Mouse (Mus musculus): Measurements from ENCODE around the gene Car11. TPM values are rescaled to one million over a fixed set of nuclear protein-coding genes. Genes with fewer than 3 reads are reported as not detected.

Car11 gene
- polyA plus RNA-seq, 1 experiment from 2014 or later = 8.8 TPM

DNA sequence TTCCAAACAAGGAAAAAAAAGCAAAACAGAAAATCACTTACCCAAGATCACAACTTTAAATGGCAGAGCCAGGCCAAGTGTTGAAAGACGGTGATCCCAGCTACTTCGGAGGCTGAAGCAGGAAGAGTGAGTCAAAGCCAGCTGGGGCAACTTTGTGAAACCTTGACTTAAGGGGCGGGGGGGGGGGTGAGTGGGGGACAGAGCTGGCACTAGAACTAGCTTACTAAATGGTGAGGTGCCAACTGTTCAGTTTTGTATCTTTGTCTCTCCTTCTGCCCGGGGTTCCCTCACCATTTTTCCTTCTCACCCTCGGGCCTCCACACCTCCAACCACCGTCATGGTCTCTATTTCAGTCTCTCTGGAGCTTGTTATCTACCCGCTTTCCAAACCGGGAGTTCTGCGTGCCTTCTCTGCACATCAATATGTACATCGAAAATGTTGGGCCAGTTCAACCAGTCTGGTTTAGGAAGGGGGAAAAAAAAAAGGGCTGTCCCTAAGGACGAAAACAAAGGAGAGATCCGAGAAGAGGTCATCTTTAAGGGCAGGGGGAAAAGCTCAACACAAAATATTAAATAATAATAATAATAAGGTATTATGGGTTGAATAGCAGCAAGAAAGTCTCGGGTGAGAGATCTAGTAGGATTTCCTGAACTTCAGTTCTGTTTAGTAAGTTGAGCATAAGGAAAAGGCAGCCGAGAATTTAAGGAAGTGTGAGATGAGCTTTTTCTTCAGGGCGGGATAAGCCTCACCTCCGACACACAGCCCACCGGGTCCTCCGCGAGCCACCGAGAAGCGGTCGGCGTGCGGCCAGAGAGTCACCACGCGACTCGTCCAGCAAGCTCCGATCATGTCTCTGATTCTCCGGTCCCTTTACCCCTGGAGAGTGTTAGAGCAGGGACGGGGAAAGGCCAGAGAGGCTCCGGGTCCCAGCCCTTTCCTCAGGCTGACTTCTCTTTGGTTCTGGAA lies 17.6 kb downstream of the Car11 start:
- Histone ChIP-seq H3K4me3 (ENCODE audit: low read depth, low read length) (peak overlapping the region; percentile 93), H3K9ac (ENCODE audit: low read depth, low read length) (peak overlapping the region; percentile 90), H3K9me3 (ENCODE audit: control insufficient read depth, low read length) (no peaks in the 10 kb centered on the region), H3K4me2 (replicated peaks; ENCODE audit: low read depth, low read length) (peak overlapping the region; percentile 84), H3K4me1 (replicated peaks; ENCODE audit: control insufficient read depth, insufficient read depth, low read length) (peaks cover 17% of the 10 kb centered on the region), H3K27ac (ENCODE audit: low read depth, low read length) (peak overlapping the region; percentile 81), H3K27me3 (ENCODE audit: control insufficient read depth, insufficient read depth, low read length) (no peaks in the 10 kb centered on the region), H3K36me3 (ENCODE audit: control insufficient read depth, insufficient read depth, low read length) (peaks cover 14% of the 10 kb centered on the region)
- 11% methylated on average over 31 of the region's 31 CpGs for WGBS
- DNase-seq (ENCODE audit: low spot score) = no peak
- ATAC-seq (ENCODE audit: low FRiP score) = peak; percentile 47

DNA sequence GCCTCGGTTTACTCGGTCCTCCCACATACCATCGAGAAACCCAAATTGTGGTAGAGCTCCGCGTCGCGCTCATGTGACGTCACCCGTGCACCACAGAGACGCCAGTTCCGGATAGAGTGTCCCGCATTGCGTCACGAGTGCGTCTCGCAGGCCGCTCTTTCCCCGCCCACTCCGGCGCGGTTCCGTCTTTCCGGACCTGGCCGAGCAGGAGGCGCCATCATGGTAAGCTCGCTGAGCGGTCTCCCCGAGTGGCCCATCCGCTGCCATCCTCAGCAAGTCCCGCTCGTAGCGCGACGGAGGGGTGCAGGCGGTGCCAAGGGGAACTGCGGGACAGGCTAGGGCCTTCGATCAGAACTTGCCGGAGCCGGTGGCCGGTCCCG lies 18.3 kb downstream of the Car11 start, which contains the start of gene Sphk2:
TSS of gene Sphk2 (minus strand) at position 85 of the 380 bp plus-strand sequence.
- H3K4me1 ChIP-seq (replicated peaks; ENCODE audit: control insufficient read depth, insufficient read depth, low read length) = peaks cover 17% of the 10 kb centered on the region
- peak; percentile 69 for ATAC-seq (ENCODE audit: low FRiP score)
- peak; percentile 100 for DNase-seq (ENCODE audit: low spot score)
- 0% methylated on average over 39 of the region's 41 CpGs for WGBS
- H3K27me3 ChIP-seq (ENCODE audit: control insufficient read depth, insufficient read depth, low read length) = no peaks in the 10 kb centered on the region
- peak within 1 kb of the TSS; percentile 84 for H3K4me2 ChIP-seq (replicated peaks; ENCODE audit: low read depth, low read length)
- no peaks in the 10 kb centered on the region for H3K9me3 ChIP-seq (ENCODE audit: control insufficient read depth, low read length)
- H3K9ac ChIP-seq (ENCODE audit: low read depth, low read length) = peak within 1 kb of the TSS; percentile 95
- H3K27ac ChIP-seq (ENCODE audit: low read depth, low read length) = peak within 1 kb of the TSS; percentile 81
- H3K36me3 ChIP-seq (ENCODE audit: control insufficient read depth, insufficient read depth, low read length) = peaks cover 10% of the 10 kb centered on the region
- peak within 1 kb of the TSS; percentile 93 for H3K4me3 ChIP-seq (ENCODE audit: low read depth, low read length)

DNA sequence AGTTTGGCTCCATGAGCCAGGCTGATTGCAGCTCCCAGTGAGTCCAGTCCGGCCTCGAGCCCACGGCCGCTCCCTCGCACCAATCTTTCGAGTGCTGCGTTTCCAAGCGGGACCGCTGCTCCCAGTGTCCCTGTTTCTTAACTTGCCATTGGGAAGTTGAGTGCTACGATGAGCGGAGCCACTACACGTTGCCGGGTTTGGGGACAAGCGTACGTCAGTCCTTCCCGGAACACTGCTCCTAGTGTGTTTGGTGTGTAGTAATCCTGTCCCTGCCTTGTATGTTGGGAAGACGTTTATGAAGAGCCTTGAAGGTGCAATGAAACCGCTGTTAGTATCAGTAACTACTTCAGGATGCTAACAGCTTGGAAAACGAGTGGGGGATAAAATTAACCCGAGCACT lies 18.7 kb downstream of the Car11 start:
- no peak for DNase-seq (ENCODE audit: low spot score)
- Histone ChIP-seq H3K9me3 (ENCODE audit: control insufficient read depth, low read length) (no peaks in the 10 kb centered on the region), H3K27me3 (ENCODE audit: control insufficient read depth, insufficient read depth, low read length) (no peaks in the 10 kb centered on the region), H3K4me3 (ENCODE audit: low read depth, low read length) (peak overlapping the region; percentile 93), H3K4me1 (replicated peaks; ENCODE audit: control insufficient read depth, insufficient read depth, low read length) (peaks cover 17% of the 10 kb centered on the region), H3K27ac (ENCODE audit: low read depth, low read length) (peak overlapping the region; percentile 81), H3K36me3 (ENCODE audit: control insufficient read depth, insufficient read depth, low read length) (peaks cover 8% of the 10 kb centered on the region; the same call in 1 of the 2 replicates), H3K4me2 (replicated peaks; ENCODE audit: low read depth, low read length) (peak overlapping the region; percentile 84), H3K9ac (ENCODE audit: low read depth, low read length) (peak overlapping the region; percentile 95)
- under 1% methylated on average over 20 of the region's 20 CpGs for WGBS
- ATAC-seq (ENCODE audit: low FRiP score) = no peak

DNA sequence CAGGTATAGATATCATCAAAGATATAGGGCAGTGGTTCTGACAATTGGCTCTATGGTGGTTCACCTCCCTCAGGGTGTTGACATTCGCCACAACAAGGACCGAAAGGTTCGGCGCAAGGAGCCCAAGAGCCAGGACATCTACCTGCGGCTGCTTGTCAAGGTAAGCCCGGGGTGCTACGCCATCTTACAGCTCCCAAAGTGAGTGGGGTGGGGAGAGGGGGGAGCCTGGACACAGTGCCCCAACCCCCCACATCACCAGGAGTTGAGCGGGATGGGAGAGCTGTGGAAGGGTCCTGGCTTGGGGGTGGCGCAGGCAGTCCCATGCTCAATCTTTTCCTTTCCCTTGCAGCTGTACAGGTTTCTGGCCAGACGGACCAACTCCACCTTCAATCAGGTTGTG lies 19.5 kb downstream of the Car11 start:
- H3K9me3 ChIP-seq (ENCODE audit: control insufficient read depth, low read length) = no peaks in the 10 kb centered on the region
- peaks cover 8% of the 10 kb centered on the region for H3K36me3 ChIP-seq (ENCODE audit: control insufficient read depth, insufficient read depth, low read length)
- peaks cover 17% of the 10 kb centered on the region for H3K4me1 ChIP-seq (replicated peaks; ENCODE audit: control insufficient read depth, insufficient read depth, low read length)
- H3K27me3 ChIP-seq (ENCODE audit: control insufficient read depth, insufficient read depth, low read length) = no peaks in the 10 kb centered on the region
- peak overlapping the region; percentile 95 for H3K9ac ChIP-seq (ENCODE audit: low read depth, low read length)
- DNase-seq (ENCODE audit: low spot score) = no peak
- peak overlapping the region; percentile 84 for H3K4me2 ChIP-seq (replicated peaks; ENCODE audit: low read depth, low read length)
- no peak for ATAC-seq (ENCODE audit: low FRiP score)
- no peak overlapping the region for H3K27ac ChIP-seq (ENCODE audit: low read depth, low read length)
- H3K4me3 ChIP-seq (ENCODE audit: low read depth, low read length) = peak overlapping the region; percentile 93
- 90% methylated on average over 10 of the region's 10 CpGs for WGBS

DNA sequence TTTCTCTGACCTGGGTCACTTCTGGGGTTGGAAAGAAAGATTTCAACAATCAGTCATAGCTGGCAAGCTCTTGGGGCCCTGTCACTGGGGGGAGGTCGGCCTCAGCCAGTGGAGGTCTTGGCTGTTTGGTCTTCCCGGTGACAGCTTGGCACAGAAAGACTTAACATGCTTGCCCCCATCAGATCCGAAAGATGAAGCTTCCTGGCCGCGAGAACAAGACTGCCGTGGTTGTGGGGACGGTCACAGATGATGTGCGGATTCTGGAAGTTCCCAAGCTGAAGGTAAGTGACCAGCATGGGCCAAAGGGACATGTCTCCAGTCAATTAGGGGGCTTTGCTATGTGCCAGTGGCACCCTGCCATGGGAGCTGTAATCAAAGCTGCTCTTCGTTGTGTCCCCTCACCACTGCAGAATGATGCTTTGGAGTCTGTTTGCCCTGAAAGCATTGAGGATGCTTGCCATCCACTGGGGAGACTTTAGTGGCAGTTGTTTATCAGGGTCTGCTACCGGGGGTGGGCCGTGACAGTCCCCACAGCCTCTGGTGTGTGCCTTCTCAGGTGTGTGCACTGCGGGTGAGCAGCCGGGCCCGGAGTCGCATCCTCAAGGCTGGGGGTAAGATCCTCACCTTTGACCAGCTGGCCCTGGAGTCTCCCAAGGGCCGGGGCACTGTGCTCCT lies 20.2 kb downstream of the Car11 start:
- no peaks in the 10 kb centered on the region for H3K27me3 ChIP-seq (ENCODE audit: control insufficient read depth, insufficient read depth, low read length)
- ATAC-seq (ENCODE audit: low FRiP score) (no peak), DNase-seq (ENCODE audit: low spot score) (no peak)
- no peak overlapping the region; the same call in 1 of the 2 replicates for H3K9ac ChIP-seq (ENCODE audit: low read depth, low read length)
- no peak overlapping the region for H3K4me2 ChIP-seq (replicated peaks; ENCODE audit: low read depth, low read length)
- 91% methylated on average over 15 of the region's 16 CpGs for WGBS
- peaks cover 11% of the 10 kb centered on the region for H3K36me3 ChIP-seq (ENCODE audit: control insufficient read depth, insufficient read depth, low read length)
- 0 out of 2 replicates have a peak overlapping the region, but pooled peaks have one; percentile 0 for H3K4me3 ChIP-seq (ENCODE audit: low read depth, low read length)
- no peak overlapping the region for H3K27ac ChIP-seq (ENCODE audit: low read depth, low read length)
- no peaks in the 10 kb centered on the region for H3K9me3 ChIP-seq (ENCODE audit: control insufficient read depth, low read length)
- peaks cover 17% of the 10 kb centered on the region for H3K4me1 ChIP-seq (replicated peaks; ENCODE audit: control insufficient read depth, insufficient read depth, low read length)

DNA sequence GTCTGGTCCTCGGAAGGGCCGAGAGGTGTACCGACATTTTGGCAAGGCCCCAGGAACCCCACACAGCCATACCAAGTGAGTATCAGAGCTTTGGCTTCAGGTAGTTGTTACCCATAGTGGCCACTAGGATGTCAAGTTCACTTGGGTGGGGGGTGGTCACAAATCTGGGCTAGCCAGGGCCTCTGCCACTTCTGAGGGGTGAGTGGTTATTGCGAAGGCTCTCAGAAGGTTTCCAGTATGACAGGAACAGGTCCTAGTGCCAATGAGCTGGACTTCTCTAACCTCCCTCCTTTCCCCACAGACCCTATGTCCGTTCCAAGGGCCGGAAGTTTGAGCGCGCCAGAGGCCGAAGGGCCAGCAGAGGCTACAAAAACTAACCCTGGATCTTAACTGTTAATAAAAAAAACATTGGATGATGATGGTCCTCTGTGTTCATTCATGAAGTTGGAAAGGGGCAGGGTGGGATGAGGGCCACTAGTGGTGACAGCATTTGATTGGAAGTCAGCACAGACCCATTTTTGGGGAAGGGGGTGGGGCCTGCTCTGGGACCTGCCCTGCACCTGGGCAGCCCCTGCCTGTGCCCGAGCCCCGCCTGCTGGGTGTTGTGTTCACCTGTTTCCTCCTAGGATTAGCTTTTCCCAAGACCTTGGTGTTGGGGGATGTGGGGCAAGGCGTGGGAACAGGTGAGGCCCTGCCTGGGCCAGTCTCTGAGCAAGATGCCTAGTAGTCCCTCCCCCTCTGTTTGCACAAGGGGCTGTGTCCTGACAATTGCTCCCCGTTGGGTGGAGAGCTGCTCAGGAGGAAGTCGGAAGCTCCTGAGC lies 21.0 kb downstream of the Car11 start, which contains the start of gene Fam83e:
TSS of gene Fam83e (plus strand) at position 800 of the 821 bp plus-strand sequence.
- 85% methylated on average over 14 of the region's 14 CpGs for WGBS
- no peak within 1 kb of the TSS for H3K9ac ChIP-seq (ENCODE audit: low read depth, low read length)
- H3K4me2 ChIP-seq (replicated peaks; ENCODE audit: low read depth, low read length) = no peak within 1 kb of the TSS

DNA sequence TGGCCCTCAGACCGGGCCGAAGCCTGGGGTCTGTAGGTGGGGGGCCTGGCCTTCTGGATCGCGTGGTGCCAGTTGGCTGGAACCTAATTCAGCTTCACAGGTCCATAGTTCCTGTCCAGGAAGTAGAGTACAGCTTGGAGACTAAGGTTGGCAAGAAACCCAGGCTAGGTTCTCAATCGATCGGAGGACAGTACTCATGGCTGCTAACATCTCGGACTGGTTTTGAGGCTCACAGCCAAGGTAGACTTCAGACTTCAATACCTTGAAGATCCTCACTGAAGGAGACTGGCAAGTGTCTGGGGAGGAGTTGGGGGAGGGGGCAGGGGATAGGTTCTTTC lies 21.6 kb downstream of the Car11 start:
- H3K27me3 ChIP-seq (ENCODE audit: control insufficient read depth, insufficient read depth, low read length) = no peaks in the 10 kb centered on the region
- no peak for ATAC-seq (ENCODE audit: low FRiP score)
- no peak overlapping the region for H3K27ac ChIP-seq (ENCODE audit: low read depth, low read length)
- 77% methylated on average over 7 of the region's 7 CpGs for WGBS
- no peak for DNase-seq (ENCODE audit: low spot score)
- peaks cover 11% of the 10 kb centered on the region for H3K36me3 ChIP-seq (ENCODE audit: control insufficient read depth, insufficient read depth, low read length)
- H3K9ac ChIP-seq (ENCODE audit: low read depth, low read length) = no peak overlapping the region
- H3K9me3 ChIP-seq (ENCODE audit: control insufficient read depth, low read length) = no peaks in the 10 kb centered on the region
- H3K4me1 ChIP-seq (replicated peaks; ENCODE audit: control insufficient read depth, insufficient read depth, low read length) = peaks cover 9% of the 10 kb centered on the region
- no peak overlapping the region for H3K4me3 ChIP-seq (ENCODE audit: low read depth, low read length)
- no peak overlapping the region for H3K4me2 ChIP-seq (replicated peaks; ENCODE audit: low read depth, low read length)

More for the DNA sequence above, 21.0 kb downstream of the Car11 start, which contains the start of gene Fam83e:
- Histone ChIP-seq H3K36me3 (ENCODE audit: control insufficient read depth, insufficient read depth, low read length) (peaks cover 11% of the 10 kb centered on the region), H3K4me3 (ENCODE audit: low read depth, low read length) (no peak within 1 kb of the TSS), H3K4me1 (replicated peaks; ENCODE audit: control insufficient read depth, insufficient read depth, low read length) (peaks cover 14% of the 10 kb centered on the region), H3K27ac (ENCODE audit: low read depth, low read length) (no peak within 1 kb of the TSS), H3K9me3 (ENCODE audit: control insufficient read depth, low read length) (no peaks in the 10 kb centered on the region), H3K27me3 (ENCODE audit: control insufficient read depth, insufficient read depth, low read length) (no peaks in the 10 kb centered on the region)
- no peak for DNase-seq (ENCODE audit: low spot score)
- no peak for ATAC-seq (ENCODE audit: low FRiP score)

DNA sequence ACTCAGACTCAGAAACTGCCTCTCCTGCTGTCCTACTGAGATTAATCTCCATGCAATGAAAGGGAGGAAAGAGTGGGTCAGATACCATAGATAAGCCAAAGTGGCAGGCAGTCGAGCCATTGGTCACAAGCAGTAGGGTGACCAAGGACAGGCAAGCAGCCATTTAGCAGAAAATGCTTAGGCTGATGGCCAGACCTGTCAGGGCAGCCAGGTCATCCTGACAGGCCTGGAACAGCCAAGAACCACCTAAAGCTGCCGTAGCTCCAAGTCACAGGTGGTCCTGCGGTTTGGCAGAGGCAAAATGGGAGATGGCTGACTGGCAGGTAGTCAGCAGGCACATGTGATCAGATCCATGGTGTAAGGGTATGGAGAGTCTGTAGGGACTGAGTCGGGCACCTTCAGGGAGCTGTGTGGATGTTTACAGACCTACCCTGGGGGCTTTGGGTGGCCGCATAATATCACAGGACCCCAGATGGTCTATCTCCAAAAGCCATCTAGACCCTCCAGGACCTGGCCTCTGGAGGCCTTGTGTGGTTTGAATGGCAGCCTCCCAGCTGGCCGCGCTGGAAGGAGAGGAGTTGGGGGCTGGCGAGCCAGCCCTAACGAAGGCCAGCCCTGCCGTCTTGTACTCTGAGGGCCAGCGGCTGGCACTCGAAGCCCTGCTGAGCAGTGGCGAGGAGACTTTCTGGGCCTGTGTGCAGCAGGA lies 22.2 kb downstream of the Car11 start:
- peaks cover 11% of the 10 kb centered on the region for H3K36me3 ChIP-seq (ENCODE audit: control insufficient read depth, insufficient read depth, low read length)
- WGBS = 71% methylated on average over 13 of the region's 13 CpGs
- H3K27ac ChIP-seq (ENCODE audit: low read depth, low read length) = no peak overlapping the region
- no peak for ATAC-seq (ENCODE audit: low FRiP score)
- peaks cover 6% of the 10 kb centered on the region for H3K4me1 ChIP-seq (replicated peaks; ENCODE audit: control insufficient read depth, insufficient read depth, low read length)
- no peak for DNase-seq (ENCODE audit: low spot score)
- no peak overlapping the region for H3K4me3 ChIP-seq (ENCODE audit: low read depth, low read length)
- H3K27me3 ChIP-seq (ENCODE audit: control insufficient read depth, insufficient read depth, low read length) = no peaks in the 10 kb centered on the region
- H3K4me2 ChIP-seq (replicated peaks; ENCODE audit: low read depth, low read length) = no peak overlapping the region
- no peaks in the 10 kb centered on the region for H3K9me3 ChIP-seq (ENCODE audit: control insufficient read depth, low read length)
- H3K9ac ChIP-seq (ENCODE audit: low read depth, low read length) = no peak overlapping the region

All from hindbrain, embryonic 11.5 days (tissue).